Mouse (Mus musculus): ENCODE data around the gene Tmem132e.

Tmem132e gene

GRCm38 (mm10) chr11:82388371-82389313, at the start of gene Tmem132e:
Tmem132e (plus strand) TSS chr11:82388900.
- DNase-seq (ENCODE audit: low spot score) = no peak

GRCm38 (mm10) chr11:82339921-82340401, 48.7 kb upstream of the Tmem132e start:
- DNase-seq (ENCODE audit: low spot score) = no peak

GRCm38 (mm10) chr11:82340416-82340815, 48.3 kb upstream of the Tmem132e start:
- no peak for DNase-seq (ENCODE audit: low spot score)

- no peak for DNase-seq (ENCODE audit: low spot score)
Observed at GRCm38 (mm10) chr11:82340900-82341299, 47.8 kb upstream of the Tmem132e start.

- DNase-seq (ENCODE audit: low spot score) = no peak
Observed at GRCm38 (mm10) chr11:82351039-82351438, 37.7 kb upstream of the Tmem132e start.

GRCm38 (mm10) chr11:82370151-82370550, 18.5 kb upstream of the Tmem132e start:
- DNase-seq (ENCODE audit: low spot score) = no peak

- no peak for DNase-seq (ENCODE audit: low spot score)
Observed at GRCm38 (mm10) chr11:82371577-82371976, 17.1 kb upstream of the Tmem132e start.

- no peak for DNase-seq (ENCODE audit: low spot score)
Observed at GRCm38 (mm10) chr11:82380606-82381202, 8.0 kb upstream of the Tmem132e start.

GRCm38 (mm10) chr11:82386970-82387540, 1.6 kb upstream of the Tmem132e start:
- peak; percentile 36 for DNase-seq (ENCODE audit: low spot score)

- DNase-seq (ENCODE audit: low spot score) = no peak
Observed at GRCm38 (mm10) chr11:82387711-82388341, 874 bp upstream of the Tmem132e start.

GRCm38 (mm10) chr11:82389396-82390291, 944 bp downstream of the Tmem132e start:
- no peak for DNase-seq (ENCODE audit: low spot score)

GRCm38 (mm10) chr11:82392341-82392740, 3.6 kb downstream of the Tmem132e start:
- DNase-seq (ENCODE audit: low spot score) = no peak

GRCm38 (mm10) chr11:82399621-82400020, 10.9 kb downstream of the Tmem132e start:
- DNase-seq (ENCODE audit: low spot score) = no peak

GRCm38 (mm10) chr11:82405641-82406040, 16.9 kb downstream of the Tmem132e start:
- no peak for DNase-seq (ENCODE audit: low spot score)

GRCm38 (mm10) chr11:82406358-82407221, 17.9 kb downstream of the Tmem132e start:
- no peak for DNase-seq (ENCODE audit: low spot score)

- DNase-seq (ENCODE audit: low spot score) = no peak
Observed at GRCm38 (mm10) chr11:82412496-82412895, 23.8 kb downstream of the Tmem132e start.

GRCm38 (mm10) chr11:82418337-82419041, 29.8 kb downstream of the Tmem132e start:
- DNase-seq (ENCODE audit: low spot score) = no peak

GRCm38 (mm10) chr11:82421909-82422308, 33.2 kb downstream of the Tmem132e start:
- DNase-seq (ENCODE audit: low spot score) = no peak

GRCm38 (mm10) chr11:82423521-82423920, 34.8 kb downstream of the Tmem132e start:
- DNase-seq (ENCODE audit: low spot score) = no peak

- no peak for DNase-seq (ENCODE audit: low spot score)
Observed at GRCm38 (mm10) chr11:82428801-82429200, 40.1 kb downstream of the Tmem132e start.

Measured in layer of hippocampus, adult 9-10 months (tissue).